ENCODE assay signal across 8 mouse cellular contexts in the genomic region with DNA sequence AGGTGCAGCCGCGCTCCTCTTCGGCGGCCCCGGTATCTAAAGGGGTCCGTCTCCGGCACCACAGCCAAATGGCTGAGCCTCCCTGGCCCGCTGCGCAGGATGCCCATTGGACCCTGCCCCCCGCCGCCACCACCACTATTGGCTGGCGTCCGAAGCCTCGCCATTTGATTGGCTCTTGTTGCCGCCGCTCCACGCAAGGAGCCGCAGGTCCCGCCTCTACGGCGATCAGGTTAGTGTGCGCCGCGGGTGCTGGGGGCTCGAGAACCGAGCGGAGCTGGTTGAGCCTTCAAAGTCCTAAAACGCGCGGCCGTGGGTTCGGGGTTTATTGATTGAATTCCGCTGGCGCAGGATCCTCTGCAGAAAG. TPM values are rescaled to one million over a fixed set of nuclear protein-coding genes. Genes with fewer than 3 reads are reported as not detected.
DNase-seq lines count a peak whose midpoint lies in the region; ATAC-seq and TF ChIP-seq lines count a peak whose summit lies in the region.

TSS of gene Anp32a (plus strand) at position 171 of the 364 bp plus-strand sequence.

- no peaks in the 10 kb centered on the region for H3K36me3 ChIP-seq in hindbrain, embryonic 13.5 days

- H3K9ac ChIP-seq in hindbrain, embryonic 13.5 days = peak within 1 kb of the TSS; percentile 99

- peaks cover 30% of the 10 kb centered on the region for H3K4me1 ChIP-seq in hindbrain, embryonic 13.5 days (replicated peaks)

- H3K9me3 ChIP-seq in hindbrain, embryonic 13.5 days = no peaks in the 10 kb centered on the region

- no peak for TF ChIP-seq CTCF in Patski (IDR thresholded peaks at IDR 0.05)

- CTCF ChIA-PET in Patski (lab: Charles Lee) = no interaction called here

- ATAC-seq in Patski = peak; percentile 94
- peak; percentile 91 for ATAC-seq in hindbrain, embryonic 13.5 days (ENCODE audit: low FRiP score)

- peak within 1 kb of the TSS; percentile 100 for H3K27ac ChIP-seq in hindbrain, embryonic 13.5 days

- peak within 1 kb of the TSS; percentile 77 for H3K4me2 ChIP-seq in hindbrain, embryonic 13.5 days

- H3K4me3 ChIP-seq in hindbrain, embryonic 13.5 days = peak within 1 kb of the TSS; percentile 87

- no peaks in the 10 kb centered on the region for H3K27me3 ChIP-seq in Patski
- H3K27me3 ChIP-seq in hindbrain, embryonic 13.5 days = no peaks in the 10 kb centered on the region

- in situ Hi-C loops in Patski (cut with MboI; ENCODE audit: low pct_unique_long_range_greater_than_20kb) = loop anchor here (10.0 kb wide), 1 partner anchor 114 kb away; no protein-coding TSS in a partner anchor

- peak; percentile 85 for DNase-seq in Patski (ENCODE audit: low read depth, low spot score)
- DNase-seq in cerebellum, postnatal 14 days = peak; percentile 100
- DNase-seq in frontal cortex, postnatal 14 days (ENCODE audit: low spot score in 2 of 2) = peak; percentile 97 to 99
- DNase-seq in layer of hippocampus, postnatal 36 days = peak; percentile 99
- peak; percentile 99 for DNase-seq in lung, postnatal 36 days
- DNase-seq in retina, postnatal 1 day = peak; percentile 99
- DNase-seq in urinary bladder, adult 18-20 months (ENCODE audit: low spot score in 2 of 2) = peak; percentile 97 to 98

- POLR2A ChIA-PET in Patski (lab: Charles Lee) = no interaction called here

- WGBS in hindbrain, embryonic 13.5 days = under 1% methylated on average over 34 of the region's 34 CpGs

RNA-seq across cellular contexts. Expression of gene Anp32a, which starts in this region (rescaled TPM):
- polyA plus RNA-seq in Patski (2021) = 231 TPM
- 149 and 172 TPM in 2 replicates for polyA plus RNA-seq in hindbrain, embryonic 13.5 days (2015; fragmentation: Nextera tagmentation; extraction: Ambion mirVana)
- total RNA-seq in layer of hippocampus, postnatal 36 days (2021) = 100 to 1,000 TPM; 334 to 351 TPM

Comparison
In these comparisons a context has a peak if more than half of its experiments do, and no peak if none do; other contexts are left out.
1. Peak in every context shown above with its lines: DNase-seq, ATAC-seq, H3K4me3 ChIP-seq and H3K27ac ChIP-seq.